Mouse (Mus musculus): ENCODE results near the gene Zscan18. TPM values are rescaled to one million over a fixed set of nuclear protein-coding genes. Genes with fewer than 3 reads are reported as not detected.

Zscan18 gene
- total RNA-seq, 2 experiments from 2014 or later: 7.5 to 7.8 TPM

Other genes with a start within 250 kb of the Zscan18 start
- under 1 TPM; 0.02 to 0.03 TPM for gene Vmn2r53, start 194.8 kb downstream of the Zscan18 start, total RNA-seq (2021)
- not detected for gene Vmn2r54, start 163.3 kb downstream of the Zscan18 start, total RNA-seq (2021)
- not detected for gene Vmn2r55, start 118.6 kb downstream of the Zscan18 start, total RNA-seq (2021)
- gene Vmn2r56, start 68.6 kb downstream of the Zscan18 start, total RNA-seq (2021): not detected
- gene Zfp329, start 15.2 kb upstream of the Zscan18 start, total RNA-seq (2021): 10 to 100 TPM in 1 of 2 experiments, 1 to 10 TPM in 1; 9.5 to 11.6 TPM
- gene Zfp110, start 31.1 kb upstream of the Zscan18 start, total RNA-seq (2021): 10 to 100 TPM; 19.5 to 20.3 TPM
- 1 to 10 TPM; 3.2 to 3.4 TPM for gene Zfp128, start 77.5 kb upstream of the Zscan18 start, total RNA-seq (2021)
- gene Zscan22, start 94.2 kb upstream of the Zscan18 start, total RNA-seq (2021): 1 to 10 TPM; 4.9 to 5.7 TPM
- 1,000 to 10,000 TPM; 1,104 to 1,266 TPM for gene Rps5, start 118.7 kb upstream of the Zscan18 start, total RNA-seq (2021)
- under 1 TPM; 0.62 to 0.69 TPM for gene Rnf225, start 123.8 kb upstream of the Zscan18 start, total RNA-seq (2021)
- gene Zfp324, start 162.2 kb upstream of the Zscan18 start, total RNA-seq (2021): 1 to 10 TPM; 6.0 to 6.6 TPM
- gene Zfp446, start 174.2 kb upstream of the Zscan18 start, total RNA-seq (2021): 1 to 10 TPM; 4.2 TPM
- gene Slc27a5, start 194.6 kb upstream of the Zscan18 start, total RNA-seq (2021): under 1 TPM; 0.10 to 0.20 TPM
- gene Trim28, start 195.5 kb upstream of the Zscan18 start, total RNA-seq (2021): 100 to 1,000 TPM; 232 to 252 TPM
- gene Zbtb45, start 206.4 kb upstream of the Zscan18 start, total RNA-seq (2021): 10 to 100 TPM; 10.4 to 13.5 TPM
- 100 to 1,000 TPM; 135 to 143 TPM for gene Chmp2a, start 231.2 kb upstream of the Zscan18 start, total RNA-seq (2021)
- gene Ube2m, start 234.6 kb upstream of the Zscan18 start, total RNA-seq (2021): 100 to 1,000 TPM; 163 to 175 TPM